Mouse (Mus musculus) v-Abl transformed pro-B cells (cell line): ENCODE measurements around the gene Gaa.
"Not testable (repeated sequence)": the region's sequence is repeated elsewhere in the genome, so short reads cannot be mapped to it uniquely, and the experiment has no call there.

Experiments
- in situ Hi-C, 2 experiments: fragments of 400-800 bp; cut with MboI; formaldehyde crosslinking; loops; one replicate each; pipeline ENCODE4 v1.15.1; 2025; ENCODE audit not compliant: unreplicated experiment in 2 of 2

The Gaa gene

GRCm38 (mm10) chr11:119267768-119268556 is at the start of gene Gaa:
Gene Gaa (plus strand): TSS chr11:119267887.
- in situ Hi-C loops, result no loop called here

GRCm38 (mm10) chr11:119219816-119220465 is 47.7 kb upstream of the Gaa start:
- in situ Hi-C loops, result no loop called here

GRCm38 (mm10) chr11:119221812-119222510 is 45.7 kb upstream of the Gaa start:
- in situ Hi-C loops, result no loop called here

GRCm38 (mm10) chr11:119223124-119223890 is 44.4 kb upstream of the Gaa start:
- in situ Hi-C loops, result no loop called here

- in situ Hi-C loops, result no loop called here
Measured at GRCm38 (mm10) chr11:119224926-119225325, 42.8 kb upstream of the Gaa start.

- in situ Hi-C loops, result no loop called here
Measured at GRCm38 (mm10) chr11:119225634-119226033, 42.1 kb upstream of the Gaa start.

GRCm38 (mm10) chr11:119227591-119227990 is 40.1 kb upstream of the Gaa start:
- in situ Hi-C loops, result no loop called here

- in situ Hi-C loops, result no loop called here
Measured at GRCm38 (mm10) chr11:119228091-119228781, 39.5 kb upstream of the Gaa start, which contains the start of the genes Tbc1d16 and Ccdc40. Gene Tbc1d16 (minus strand): TSS chr11:119228499. Gene Ccdc40 (plus strand): TSS chr11:119228572.

GRCm38 (mm10) chr11:119228846-119229626 is 38.7 kb upstream of the Gaa start:
- in situ Hi-C loops, result no loop called here

- in situ Hi-C loops, result no loop called here
Measured at GRCm38 (mm10) chr11:119234770-119235169, 32.9 kb upstream of the Gaa start.

- in situ Hi-C loops, result no loop called here
Measured at GRCm38 (mm10) chr11:119235596-119235995, 32.1 kb upstream of the Gaa start.

- in situ Hi-C loops, result no loop called here
Measured at GRCm38 (mm10) chr11:119236354-119236753, 31.3 kb upstream of the Gaa start.

GRCm38 (mm10) chr11:119237007-119237406 is 30.7 kb upstream of the Gaa start:
- in situ Hi-C loops, result no loop called here

GRCm38 (mm10) chr11:119237568-119238304 is 30.0 kb upstream of the Gaa start:
- in situ Hi-C loops, result no loop called here

- in situ Hi-C loops, result no loop called here
Measured at GRCm38 (mm10) chr11:119238305-119238721, 29.4 kb upstream of the Gaa start.

GRCm38 (mm10) chr11:119239480-119239879 is 28.2 kb upstream of the Gaa start:
- in situ Hi-C loops, result no loop called here

- in situ Hi-C loops, result not testable (repeated sequence)
Measured at GRCm38 (mm10) chr11:119245543-119245942, 22.1 kb upstream of the Gaa start.

- in situ Hi-C loops, result no loop called here
Measured at GRCm38 (mm10) chr11:119249011-119249410, 18.7 kb upstream of the Gaa start.

- in situ Hi-C loops, result no loop called here
Measured at GRCm38 (mm10) chr11:119250998-119251397, 16.7 kb upstream of the Gaa start.
